Mouse (Mus musculus) ZHBTc4 (cell line): ENCODE measurements at regions not wholly inside any gene's neighbourhood (a gene's known extent, or its start where the extent isn't known, plus 50 kb on each side); places are given as distances from the start of the nearest gene placed in this dataset.
A peak's percentile ranks its signal among the peaks of the same experiment; 100 is the strongest.

Experiments used
- DNase-seq: peaks from one replicate; pipeline ENCODE4 v3.0.0-alpha.2; 2011; ENCODE audit warnings: low read depth, low spot score

DNA sequence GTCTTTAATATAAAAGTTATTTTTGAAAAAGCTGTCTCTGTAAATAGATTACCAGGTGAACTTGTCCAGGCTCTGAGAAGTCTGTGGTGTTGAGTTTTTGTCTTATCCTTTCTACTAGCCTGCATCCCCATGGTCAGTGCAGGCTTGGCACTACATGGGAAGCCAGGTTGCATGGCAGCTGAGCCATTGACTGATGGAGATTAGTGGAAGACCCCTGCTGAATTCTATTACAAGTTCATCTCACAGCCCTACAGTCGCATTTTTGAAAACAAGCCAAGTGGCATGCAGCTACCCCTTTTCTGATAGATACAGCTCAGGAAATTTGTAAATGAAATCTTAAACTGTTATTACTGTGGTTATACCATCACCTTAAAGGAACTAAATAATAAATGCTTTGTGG is 101.2 kb upstream of the Fam184a start:
- DNase-seq, result no peak

- DNase-seq, result no peak
Measured at GRCm38 (mm10) chr10:53850568-53850967, 99.6 kb upstream of the Fam184a start.

- no peak for DNase-seq
Measured at GRCm38 (mm10) chr10:53813244-53813620, 62.3 kb upstream of the Fam184a start.

DNA sequence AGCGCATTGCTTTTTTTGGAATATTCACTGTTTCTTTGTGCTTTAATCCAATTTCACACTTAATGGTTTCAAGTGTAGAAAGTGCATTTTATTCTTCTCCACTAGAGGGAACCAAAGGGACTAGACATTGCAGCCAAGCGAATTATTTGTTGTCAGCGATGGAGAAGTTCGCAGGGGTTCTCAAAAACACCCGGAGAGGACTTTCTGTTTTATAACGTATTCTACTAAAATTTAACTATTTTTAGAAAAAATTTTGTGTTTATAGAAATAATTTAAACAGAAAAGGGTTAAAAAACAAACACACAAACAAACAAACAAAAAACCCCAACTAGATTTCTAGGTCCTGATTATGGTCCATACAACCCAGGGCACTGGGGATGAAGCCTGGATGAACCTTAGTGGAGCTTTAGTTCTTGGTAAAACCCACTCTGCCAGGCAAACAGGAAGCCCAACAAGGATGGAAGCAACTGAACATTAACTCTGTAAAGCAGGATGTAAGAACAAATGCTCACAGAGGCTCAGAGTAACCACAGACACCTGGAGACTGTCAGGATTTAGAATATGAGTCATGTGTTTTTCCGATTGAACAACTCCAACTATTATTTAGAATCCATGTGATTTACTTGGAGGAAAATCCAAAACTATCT is 61.8 kb upstream of the Fam184a start:
- DNase-seq, result peak; percentile 41

GRCm38 (mm10) chr10:53811904-53812596 is 61.1 kb upstream of the Fam184a start:
- no peak for DNase-seq

DNA sequence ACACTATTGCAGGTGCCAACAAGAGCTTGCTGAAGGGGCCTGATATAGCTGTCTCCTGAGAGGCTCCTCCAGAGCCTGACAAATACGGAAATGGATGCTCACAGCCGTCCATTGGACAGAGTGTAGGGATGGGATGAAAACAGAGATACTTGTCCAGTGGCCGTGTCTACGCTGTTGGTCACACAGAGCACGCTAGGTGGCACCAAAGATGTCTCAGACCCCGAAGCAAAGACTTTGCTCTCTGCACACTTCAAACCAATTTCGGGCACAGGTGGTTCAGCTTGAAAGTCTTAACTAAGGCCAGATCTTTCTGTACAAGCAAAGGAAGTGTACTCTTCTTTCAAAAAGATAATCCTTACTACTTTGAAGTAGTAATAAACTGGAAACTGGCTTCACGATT is 55.8 kb upstream of the Fam184a start:
- DNase-seq, result peak; percentile 40

- DNase-seq, result no peak
Measured at GRCm38 (mm10) chr10:53801048-53801641, 50.2 kb upstream of the Fam184a start.
